Mouse (Mus musculus) thymus, postnatal 36 days (tissue): ENCODE data around the gene Bcl9.

Source experiments
- DNase-seq, 2 experiments: peaks; one replicate each; pipeline ENCODE4 v3.0.0; 2022; ENCODE audit warnings: mixed read lengths in 2 of 2

Bcl9 gene

DNA sequence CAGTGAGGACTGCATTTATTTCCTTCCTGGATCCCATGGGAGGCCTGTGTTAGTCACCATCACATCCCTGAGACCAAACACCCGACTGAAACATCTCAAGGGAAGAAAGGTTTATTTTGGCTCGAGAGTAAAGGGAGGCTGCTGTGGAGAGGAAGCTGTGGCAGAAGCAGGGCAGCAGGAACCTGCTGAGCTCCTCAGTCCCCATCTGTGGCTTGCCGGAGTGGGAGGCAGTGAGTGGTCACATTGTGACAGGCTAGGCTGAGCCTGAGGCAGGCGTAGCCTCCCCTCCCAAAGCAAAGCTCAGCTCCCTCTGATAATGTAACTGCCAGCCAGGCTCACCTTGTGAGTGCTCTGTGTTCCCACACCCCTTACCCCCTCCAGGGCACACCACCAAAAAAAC, 130.6 kb downstream of the Bcl9 start:
- no peak for DNase-seq

DNA sequence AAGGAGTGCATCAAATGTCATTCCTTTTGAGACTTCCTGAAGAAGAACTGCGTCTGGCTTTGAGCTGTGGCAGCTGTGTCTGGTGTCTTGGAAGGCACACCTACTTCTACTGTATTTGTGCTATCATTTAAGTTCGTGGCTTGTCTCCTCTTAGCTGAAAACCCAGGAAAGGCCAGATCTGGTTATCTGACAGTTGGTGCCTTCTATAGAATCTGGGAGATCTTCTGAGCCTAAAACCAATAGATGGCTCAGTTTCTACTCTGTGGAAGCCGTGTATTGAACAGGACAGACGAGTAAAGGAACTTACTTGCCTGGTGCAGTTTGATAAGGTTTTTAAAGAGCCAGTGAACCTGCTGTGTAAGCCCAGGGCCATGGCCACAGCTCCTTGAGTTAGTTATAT, 133.2 kb downstream of the Bcl9 start:
- no peak for DNase-seq

DNA sequence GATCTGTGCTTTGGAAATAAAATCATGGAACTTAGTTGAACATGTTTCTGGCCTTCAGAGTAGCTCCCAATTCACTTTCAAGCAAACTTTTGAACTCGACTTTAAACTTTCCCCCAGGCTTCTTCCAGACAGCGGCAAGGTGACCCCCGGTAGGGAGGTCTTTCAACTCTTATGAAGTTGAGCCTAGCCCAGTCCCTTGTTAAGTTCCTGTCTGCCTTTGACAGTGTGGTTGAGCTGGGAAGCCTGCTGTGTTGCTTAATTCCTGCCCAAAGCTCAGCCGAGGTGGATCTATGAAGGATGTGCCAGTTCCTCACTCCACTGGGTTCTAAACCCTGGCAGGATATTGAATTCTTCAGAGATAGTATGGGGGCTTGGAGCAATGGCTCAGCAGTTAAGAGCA, 135.9 kb downstream of the Bcl9 start:
- DNase-seq, result no peak

DNA sequence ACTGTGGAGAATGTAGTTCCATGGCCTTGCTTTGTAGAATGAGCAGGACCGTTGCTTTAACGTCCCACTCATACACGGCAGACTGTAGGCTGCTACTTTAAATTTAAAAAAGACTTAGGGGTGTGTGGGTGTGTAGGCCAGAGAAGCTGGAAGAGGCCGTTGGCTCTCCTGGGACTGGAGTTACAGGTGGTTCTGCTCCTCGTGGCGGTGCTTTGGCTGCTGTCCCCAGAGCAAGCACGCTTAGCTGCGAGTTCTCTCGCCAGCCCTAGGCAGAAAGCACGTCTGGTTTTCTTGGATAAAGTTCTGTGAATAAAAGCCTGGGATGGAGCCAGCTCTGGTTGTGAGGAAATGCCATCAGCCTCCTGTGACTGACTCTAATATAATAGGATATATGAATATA, 136.8 kb downstream of the Bcl9 start:
- DNase-seq, result no peak

DNA sequence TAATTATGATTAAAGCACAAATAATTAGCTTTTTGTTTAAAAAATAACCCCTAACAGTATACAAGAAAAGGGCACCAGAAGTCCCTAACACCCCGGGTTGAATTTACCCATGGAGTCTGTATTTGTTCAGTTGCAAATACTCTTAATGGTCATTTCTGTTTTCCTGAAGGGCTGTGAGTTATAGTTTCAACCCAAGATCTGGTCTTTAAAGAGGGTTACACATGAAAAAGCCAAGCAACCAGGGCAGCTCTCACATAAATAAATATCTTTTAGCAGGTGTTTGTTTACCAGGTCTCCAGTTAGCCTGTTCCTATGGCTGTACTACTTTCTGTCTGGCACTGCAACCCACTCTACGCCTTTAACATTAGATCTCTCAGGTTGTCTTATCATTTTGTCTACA, 137.7 kb downstream of the Bcl9 start:
- DNase-seq, result no peak

DNA sequence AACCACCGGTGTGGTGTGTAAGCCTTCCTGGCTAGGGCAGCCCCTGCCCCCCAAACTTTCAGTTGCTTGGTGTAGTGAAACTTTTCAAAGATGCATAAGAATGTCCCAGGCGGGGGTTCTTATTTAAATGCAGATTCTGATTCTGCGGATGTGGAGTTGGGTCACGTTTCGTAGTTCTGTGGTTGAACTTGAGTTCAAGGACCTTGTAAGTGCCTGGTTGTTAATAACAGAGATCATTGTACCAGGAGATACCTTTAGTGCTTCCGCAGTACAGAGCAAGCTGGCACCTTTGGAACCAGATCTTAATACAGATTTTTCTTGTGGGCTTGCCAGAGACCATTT, 138.2 kb downstream of the Bcl9 start:
- DNase-seq, result no peak

DNA sequence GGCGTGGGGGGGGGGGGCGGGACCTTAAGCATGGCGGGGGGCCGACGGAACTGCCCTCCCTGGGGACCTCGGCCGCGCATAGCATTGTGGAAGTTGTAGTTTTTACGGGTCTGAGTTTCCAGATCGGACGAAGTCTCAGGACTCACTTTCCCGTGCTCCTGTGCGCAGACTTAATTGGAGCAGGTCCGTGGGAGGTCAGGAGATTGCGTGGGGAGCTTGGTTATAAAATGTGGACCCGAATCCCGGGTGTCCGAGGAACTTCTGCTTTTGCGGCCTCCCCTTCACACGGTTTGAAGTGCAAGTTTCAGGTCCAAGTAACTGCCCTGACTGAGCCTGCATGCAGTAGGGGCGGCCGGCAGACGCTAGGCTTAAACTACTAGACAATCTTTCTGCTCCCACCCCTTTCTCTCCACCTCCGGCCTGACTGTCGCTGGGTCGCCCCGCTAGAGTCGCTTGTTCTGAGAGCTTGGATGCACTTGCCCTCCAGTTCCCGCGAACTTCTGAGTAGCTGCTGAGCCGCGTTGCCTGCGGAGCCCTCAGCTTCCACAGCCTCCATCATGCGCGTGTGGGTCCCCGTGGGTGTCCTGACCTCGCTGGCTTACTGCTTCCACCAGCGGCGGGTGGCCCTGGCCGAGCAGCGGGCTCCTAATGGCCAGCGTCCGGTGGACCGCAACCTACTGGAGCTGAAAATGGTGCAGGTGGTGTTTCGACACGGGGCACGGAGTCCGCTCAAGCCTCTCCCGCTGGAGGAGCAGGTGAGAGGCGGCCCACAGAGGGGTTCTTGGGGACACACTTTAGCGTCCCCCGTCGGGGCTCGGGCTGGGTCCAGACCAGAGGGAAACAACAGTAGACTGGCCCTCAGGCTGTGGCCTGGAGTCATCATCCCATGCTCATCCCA, 138.9 kb downstream of the Bcl9 start, which contains the start of gene Acp6:
Gene Acp6, plus strand, starts transcription at position 167 of the 898 bp plus-strand sequence.
- peak; percentile 85 to 90 for DNase-seq

DNA sequence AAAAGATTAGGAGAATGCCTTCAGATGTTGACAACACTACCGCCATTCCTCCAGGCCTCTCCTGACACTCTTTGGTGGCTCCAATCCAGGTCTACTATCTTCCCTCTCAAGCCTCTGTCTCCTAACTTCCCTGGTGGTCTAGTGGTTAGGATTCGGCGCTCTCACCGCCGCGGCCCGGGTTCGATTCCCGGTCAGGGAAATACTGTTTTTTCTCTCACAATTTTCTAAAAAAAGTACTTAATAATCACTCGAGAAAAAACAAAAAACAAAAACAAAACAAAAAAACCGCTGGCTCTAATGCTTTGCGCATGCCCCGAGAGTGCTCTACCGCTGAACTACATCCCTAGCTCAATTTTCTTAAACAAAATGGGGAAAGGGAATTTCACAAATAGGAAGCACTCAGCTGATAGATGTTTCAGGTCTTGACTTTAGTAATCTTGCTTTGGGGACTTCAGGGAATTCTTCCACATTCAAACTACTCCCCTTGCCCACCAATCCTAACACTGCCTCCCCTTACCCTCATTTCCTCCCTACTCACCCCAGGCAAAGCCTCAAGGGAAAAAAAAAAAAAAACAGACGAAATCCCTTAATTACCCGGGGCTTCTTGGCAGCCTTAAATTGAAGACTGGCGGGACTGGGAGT, 139.6 kb downstream of the Bcl9 start:
- DNase-seq, result peak; percentile 56 to 58

DNA sequence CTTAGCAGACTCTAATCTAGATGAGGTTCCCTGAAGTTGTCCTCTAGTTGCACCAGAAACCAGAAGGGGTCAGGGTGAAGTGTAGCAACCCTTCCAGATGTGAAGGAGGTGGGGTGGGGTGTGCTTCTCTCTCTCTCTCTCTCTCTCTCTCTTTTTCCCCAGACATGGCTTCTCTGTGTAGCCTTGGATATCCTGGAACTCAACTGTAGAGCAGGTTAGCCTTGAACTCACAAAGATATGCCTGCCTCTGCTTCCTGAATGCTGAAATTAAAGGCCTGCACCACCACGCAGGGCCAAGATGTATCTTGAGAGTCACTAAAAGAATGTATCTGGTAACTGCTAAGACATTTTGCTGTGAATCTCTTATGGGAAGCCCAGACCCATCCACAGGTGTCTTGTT, 140.4 kb downstream of the Bcl9 start:
- DNase-seq, result no peak

DNA sequence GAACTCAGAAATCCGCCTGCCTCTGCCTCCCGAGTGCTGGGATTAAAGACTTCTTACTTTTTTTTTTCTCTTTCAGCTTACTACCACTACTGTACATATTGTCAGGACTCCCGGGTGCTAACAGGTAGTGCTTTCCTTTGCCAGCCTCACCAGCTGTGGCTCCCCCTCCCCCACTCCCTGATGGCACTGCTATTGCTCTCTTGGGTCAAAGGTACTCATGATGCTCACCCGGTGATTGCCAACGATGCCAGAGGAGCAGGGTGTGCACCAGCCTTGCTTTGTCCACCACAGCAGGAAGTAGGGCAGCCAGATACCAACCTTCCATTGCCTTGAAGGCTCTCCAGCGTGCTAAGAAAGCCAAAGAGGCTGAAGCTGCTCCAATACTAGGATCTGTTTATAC, 141.3 kb downstream of the Bcl9 start:
- no peak for DNase-seq
